Mouse (Mus musculus) liver, postnatal 0 days (tissue): ENCODE measurements around the gene Ptprj.

Experiments used
- CTCF ChIP-seq: sonication (generic); IDR thresholded peaks from 2 replicates; pipeline ENCODE4 v1.5.1; 2016; ENCODE audit warnings: antibody characterized with exemption, low read depth
- EP300 ChIP-seq: IDR thresholded peaks from 2 replicates; pipeline ENCODE4 v1.6.1; 2016; ENCODE audit warnings: antibody characterized with exemption, low read depth, mild to moderate bottlenecking

DNA sequence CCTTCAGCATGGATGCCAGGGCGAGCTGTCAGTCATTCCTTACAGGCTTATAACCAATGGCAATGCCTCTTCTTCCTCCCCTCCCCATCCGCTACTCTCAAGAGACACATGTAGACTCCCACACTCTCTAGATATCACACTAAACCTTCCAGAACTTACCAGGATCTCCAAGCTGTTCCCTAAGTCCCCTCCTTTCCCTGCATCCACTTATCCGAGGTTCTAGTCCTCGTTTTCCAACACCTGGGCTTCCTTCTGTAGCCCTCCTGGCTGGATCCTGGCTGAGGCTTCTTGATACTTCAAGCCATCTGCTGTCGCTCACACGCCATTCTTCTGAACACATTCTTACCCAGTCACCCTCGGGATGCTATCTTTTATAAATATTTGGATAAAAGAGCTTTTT lies 114.0 kb downstream of the Ptprj start:
- TF ChIP-seq EP300 (no peak), CTCF (no peak)
